Mouse (Mus musculus) kidney, embryonic 14.5 days (tissue): Measurements from ENCODE around the gene Efna4. TPM values are rescaled to one million over a fixed set of nuclear protein-coding genes. Genes with fewer than 3 reads are reported as not detected.

Experiments
- ATAC-seq: fragments of 200-750 bp; cut with Nextera tagmentation; 2 replicates; pipeline ENCODE4 v1.8.0; 2017; ENCODE audit warnings: moderate number of reproducible peaks, mild to moderate bottlenecking, moderate TSS enrichment, moderate library complexity; ENCODE audit not compliant: low FRiP score, low TSS enrichment
- H3K27ac ChIP-seq: fragments of 300-500 bp; sonication (generic); 2 replicates; pipeline ENCODE4 v1.5.1; 2014; ENCODE audit warnings: low read depth, mild to moderate bottlenecking, low read length, moderate library complexity, mixed read lengths
- H3K27me3 ChIP-seq: fragments of 300-500 bp; sonication (generic); 2 replicates; pipeline ENCODE4 v1.6.1; 2014; ENCODE audit warnings: mild to moderate bottlenecking, low read length; ENCODE audit not compliant: control insufficient read depth, insufficient read depth
- H3K36me3 ChIP-seq: fragments of 300-500 bp; sonication (generic); 2 replicates; pipeline ENCODE4 v1.6.1; 2014; ENCODE audit warnings: low read length, mixed read lengths; ENCODE audit not compliant: control insufficient read depth, insufficient read depth
- H3K4me1 ChIP-seq: fragments of 300-500 bp; sonication (generic); 2 replicates; pipeline ENCODE4 v1.6.1; 2014; ENCODE audit warnings: low read length, mixed read lengths; ENCODE audit not compliant: control insufficient read depth, insufficient read depth
- H3K4me2 ChIP-seq: fragments of 300-500 bp; sonication (generic); replicated peaks from 2 replicates; pipeline ENCODE4 v1.6.1; 2014; ENCODE audit warnings: low read depth, mild to moderate bottlenecking, low read length
- H3K4me3 ChIP-seq: fragments of 300-500 bp; sonication (generic); 2 replicates; pipeline ENCODE4 v1.5.1; 2014; ENCODE audit warnings: mild to moderate bottlenecking, low read length
- H3K9ac ChIP-seq: fragments of 300-500 bp; sonication (generic); 2 replicates; pipeline ENCODE4 v1.6.1; 2014; ENCODE audit warnings: low read depth, mild to moderate bottlenecking, low read length, moderate library complexity
- H3K9me3 ChIP-seq: fragments of 300-500 bp; sonication (generic); 2 replicates; pipeline ENCODE4 v1.6.1; 2016; ENCODE audit warnings: low read length; ENCODE audit not compliant: control insufficient read depth
- WGBS: fragments of 180-500 bp; shearing (Covaris S2); extraction: QIAGEN DNeasy Blood & Tissue Kit; methylation state at CpG from one replicate; pipeline ENCODE4 v1.1.7; 2014; 5-methylcytosine and 5-hydroxymethylcytosine counted together
- polyA plus RNA-seq: library from polyadenylated mRNA; unstranded; fragments of >200 nt; fragmentation: Nextera tagmentation; extraction: Ambion mirVana; gene quantifications from 2 replicates; pipeline ENCODE4 v1.2.1, GENCODE M21; 2014

The Efna4 gene
- polyA plus RNA-seq, 1 experiment from 2014 or later = 30.1 TPM

DNA sequence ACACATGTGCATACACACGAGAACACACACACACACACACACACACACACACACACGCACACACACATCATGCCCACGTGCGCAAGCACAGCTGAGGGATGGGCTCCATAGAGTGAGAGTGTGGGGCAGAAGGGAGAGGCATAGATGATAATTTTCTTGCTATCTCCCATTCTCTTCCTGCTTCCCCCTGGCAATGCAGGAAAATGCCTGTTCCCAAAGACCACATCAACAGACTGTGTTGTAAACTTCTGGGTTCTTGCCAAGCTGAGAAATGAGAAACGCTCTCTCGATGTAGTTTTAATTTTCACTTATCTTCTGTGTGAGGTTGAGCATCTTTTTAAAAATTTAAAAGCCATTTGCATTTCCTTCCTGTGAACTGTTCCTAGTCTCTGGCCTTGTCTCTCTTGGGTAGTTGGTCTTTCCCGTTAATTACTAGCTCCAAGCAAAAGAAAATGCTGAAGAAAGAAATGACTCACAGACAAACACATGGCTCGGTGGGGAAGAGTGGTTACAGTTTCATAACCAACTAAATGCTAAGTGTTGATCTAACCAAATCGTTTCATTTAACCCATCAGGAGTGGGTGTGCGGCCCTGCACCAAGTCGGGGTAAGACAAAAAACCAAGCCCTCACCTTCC lies 40.9 kb downstream of the Efna4 start:
- no peaks in the 10 kb centered on the region for H3K27me3 ChIP-seq
- H3K9me3 ChIP-seq = no peaks in the 10 kb centered on the region
- 88% methylated on average over 11 of the region's 11 CpGs for WGBS

DNA sequence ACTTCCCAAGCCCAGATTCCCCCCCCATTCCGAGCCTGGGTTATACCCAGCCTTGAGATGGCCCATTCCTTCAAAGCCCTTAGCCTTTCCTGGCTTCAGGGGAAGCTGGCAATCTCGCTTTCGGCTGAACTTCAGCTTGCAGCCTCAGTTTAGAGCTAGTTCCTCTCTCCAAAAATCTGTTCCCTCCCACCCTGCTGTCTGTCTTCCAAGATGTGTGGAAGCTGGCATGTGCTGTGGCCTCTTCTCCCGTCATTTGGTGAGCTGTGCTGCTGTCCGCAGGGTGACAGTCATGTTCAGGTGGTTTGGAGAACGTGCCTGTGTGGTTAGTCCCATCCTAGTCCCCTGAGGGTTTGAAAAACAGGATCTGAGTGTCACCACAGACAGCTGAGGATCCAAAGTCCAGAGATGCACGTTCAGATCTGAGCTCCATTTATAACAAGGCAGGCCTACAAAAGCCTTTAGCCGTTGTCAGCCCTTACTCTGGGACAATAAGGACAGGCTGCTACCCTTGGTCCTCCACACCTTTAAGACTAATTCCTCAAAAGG lies 42.1 kb downstream of the Efna4 start:
- no peak for ATAC-seq
- 78% methylated on average over 8 of the region's 8 CpGs for WGBS
- Histone ChIP-seq H3K36me3 (no peaks in the 10 kb centered on the region), H3K27me3 (no peaks in the 10 kb centered on the region), H3K4me3 (no peak overlapping the region), H3K27ac (no peak overlapping the region), H3K4me2 (no peak overlapping the region), H3K4me1 (0 out of 2 replicates have a peak, but pooled peaks cover 3% of the 10 kb centered on the region), H3K9me3 (no peaks in the 10 kb centered on the region), H3K9ac (no peak overlapping the region)

More for the DNA sequence above, 40.9 kb downstream of the Efna4 start:
- Histone ChIP-seq H3K36me3 (no peaks in the 10 kb centered on the region), H3K9ac (no peak overlapping the region), H3K27ac (no peak overlapping the region), H3K4me3 (no peak overlapping the region), H3K4me2 (no peak overlapping the region), H3K4me1 (no peaks in the 10 kb centered on the region)
- ATAC-seq = no peak

DNA sequence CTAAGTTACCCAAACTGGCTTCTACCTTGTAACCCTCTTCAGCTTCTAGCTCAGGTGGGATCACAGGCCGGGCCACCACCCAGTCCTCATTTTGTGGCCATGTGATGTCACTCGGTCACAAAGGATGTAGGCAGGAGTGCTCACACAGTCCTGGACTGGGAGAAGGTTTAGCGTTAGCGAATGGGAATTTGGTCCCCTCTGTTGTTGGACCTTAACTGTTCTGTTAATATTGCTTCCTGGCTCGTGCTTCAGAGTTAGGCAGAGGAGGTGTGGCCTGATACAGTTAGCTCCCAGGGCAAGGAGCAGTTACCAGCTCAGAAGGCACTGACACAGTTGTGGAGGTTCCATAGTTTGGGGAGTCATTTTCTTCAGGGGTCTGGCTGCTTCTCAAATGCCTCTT lies 43.6 kb downstream of the Efna4 start:
- H3K4me2 ChIP-seq = no peak overlapping the region
- H3K4me3 ChIP-seq = no peak overlapping the region
- H3K27ac ChIP-seq = no peak overlapping the region
- no peaks in the 10 kb centered on the region for H3K27me3 ChIP-seq
- no peak for ATAC-seq
- H3K36me3 ChIP-seq = no peaks in the 10 kb centered on the region
- H3K4me1 ChIP-seq = 0 out of 2 replicates have a peak, but pooled peaks cover 3% of the 10 kb centered on the region
- H3K9me3 ChIP-seq = no peaks in the 10 kb centered on the region
- 78% methylated on average over 5 of the region's 5 CpGs for WGBS
- no peak overlapping the region for H3K9ac ChIP-seq

DNA sequence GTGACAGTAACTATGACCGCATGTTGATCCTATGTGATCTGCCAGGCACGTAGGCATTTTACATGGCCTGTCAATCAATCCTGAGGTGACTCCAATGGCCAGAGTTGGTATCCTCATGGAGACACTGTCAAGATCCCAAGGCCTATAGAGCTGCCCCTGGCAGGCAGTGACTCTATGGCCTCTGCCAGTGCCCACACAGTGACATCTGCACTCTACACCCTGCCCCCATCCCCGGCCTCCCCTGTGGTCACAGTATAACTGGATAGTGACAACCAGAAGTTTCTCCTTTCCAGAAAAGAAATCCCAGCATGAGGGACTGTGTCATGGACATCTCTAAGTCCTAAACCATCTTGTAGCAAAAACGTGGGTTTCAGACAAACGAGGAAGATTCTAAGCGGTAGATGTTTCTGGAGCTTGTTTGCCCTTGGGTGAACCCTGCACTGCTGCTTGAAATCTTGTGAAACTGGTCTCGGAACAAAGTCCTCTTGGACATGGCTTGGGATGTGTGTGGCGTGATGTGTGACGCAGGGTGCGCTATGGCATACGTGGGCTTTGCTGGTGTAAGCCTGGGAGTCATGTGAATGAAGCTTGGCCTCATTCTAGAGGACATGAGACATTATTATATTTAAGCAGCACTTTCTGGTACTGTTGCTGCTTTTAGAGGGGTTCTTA lies 44.4 kb downstream of the Efna4 start:
- H3K36me3 ChIP-seq = no peaks in the 10 kb centered on the region
- 90% methylated on average over 11 of the region's 11 CpGs for WGBS
- no peak overlapping the region for H3K4me2 ChIP-seq
- H3K9ac ChIP-seq = no peak overlapping the region
- H3K27me3 ChIP-seq = no peaks in the 10 kb centered on the region
- H3K9me3 ChIP-seq = no peaks in the 10 kb centered on the region
- no peak overlapping the region for H3K4me3 ChIP-seq
- no peak for ATAC-seq
- H3K4me1 ChIP-seq = 0 out of 2 replicates have a peak, but pooled peaks cover 3% of the 10 kb centered on the region
- no peak overlapping the region for H3K27ac ChIP-seq

DNA sequence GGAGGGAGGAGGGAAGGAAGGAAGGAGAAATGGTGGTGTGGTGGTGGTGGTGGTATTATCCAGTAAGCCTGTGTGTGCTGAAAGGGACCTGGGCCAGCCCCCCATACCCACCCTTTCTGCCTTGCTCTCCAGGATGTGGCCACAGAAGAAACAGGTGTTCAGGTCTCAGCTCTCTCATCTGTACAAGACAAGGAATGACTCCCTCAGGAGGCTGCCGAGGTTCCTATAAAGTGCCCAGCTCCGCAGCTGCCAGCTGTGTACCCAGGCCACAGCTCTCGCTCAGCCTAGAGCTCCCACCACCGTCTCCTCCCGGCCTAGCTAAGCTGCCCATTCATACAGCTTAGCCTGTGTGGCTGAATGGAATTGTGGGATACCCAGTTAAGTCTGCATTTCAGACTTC lies 45.5 kb downstream of the Efna4 start:
- H3K27ac ChIP-seq = no peak overlapping the region
- no peak overlapping the region for H3K4me3 ChIP-seq
- H3K27me3 ChIP-seq = no peaks in the 10 kb centered on the region
- no peak for ATAC-seq
- H3K9ac ChIP-seq = no peak overlapping the region
- no peaks in the 10 kb centered on the region for H3K9me3 ChIP-seq
- no peak overlapping the region for H3K4me2 ChIP-seq
- no peaks in the 10 kb centered on the region for H3K36me3 ChIP-seq
- H3K4me1 ChIP-seq = 0 out of 2 replicates have a peak, but pooled peaks cover 3% of the 10 kb centered on the region
- 67% methylated on average over 5 of the region's 5 CpGs for WGBS

DNA sequence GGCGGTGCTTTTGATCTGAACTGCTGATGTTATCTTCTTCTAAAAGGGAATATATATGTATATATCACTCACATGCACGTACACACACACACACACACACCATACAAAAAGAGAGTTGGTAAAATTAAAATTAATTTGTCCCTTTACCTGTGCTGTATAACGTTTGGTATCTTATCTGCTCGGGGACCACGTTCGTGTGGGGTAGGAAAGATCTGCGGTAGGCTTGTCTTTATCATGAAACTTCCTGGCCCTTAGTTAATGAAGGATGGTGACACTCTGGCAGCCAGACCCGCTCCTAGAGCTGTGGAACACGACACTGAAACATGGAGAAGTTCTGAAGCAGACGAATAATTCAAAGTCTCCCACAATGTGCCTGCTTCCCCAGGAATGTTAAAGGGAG lies 46.0 kb downstream of the Efna4 start:
- H3K4me3 ChIP-seq = no peak overlapping the region
- no peak for ATAC-seq
- H3K36me3 ChIP-seq = no peaks in the 10 kb centered on the region
- H3K9me3 ChIP-seq = no peaks in the 10 kb centered on the region
- 47% methylated on average over 10 of the region's 10 CpGs for WGBS
- H3K4me2 ChIP-seq = no peak overlapping the region
- no peak overlapping the region for H3K27ac ChIP-seq
- no peak overlapping the region for H3K9ac ChIP-seq
- 0 out of 2 replicates have a peak, but pooled peaks cover 3% of the 10 kb centered on the region for H3K4me1 ChIP-seq
- H3K27me3 ChIP-seq = no peaks in the 10 kb centered on the region

DNA sequence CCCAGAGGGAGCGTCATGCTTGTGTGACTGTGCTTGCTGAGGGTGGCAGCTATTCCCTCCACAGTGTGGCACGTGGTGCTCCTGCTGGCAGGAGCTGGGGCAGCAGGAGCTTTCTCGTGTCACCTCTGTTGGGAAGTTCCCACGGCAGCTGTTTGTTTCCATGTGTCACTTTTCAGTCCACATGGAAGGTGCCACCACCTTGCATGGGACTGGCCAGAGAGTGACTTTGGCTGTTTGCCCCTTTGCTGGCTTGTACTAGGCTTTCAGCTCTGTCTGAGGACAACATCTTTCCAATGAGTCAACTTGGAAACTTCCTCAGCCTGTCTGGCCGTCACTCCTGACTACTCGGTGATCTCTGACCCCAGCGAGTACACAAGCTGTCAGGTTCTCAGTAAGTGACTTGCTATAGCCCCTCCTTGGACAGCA lies 49.3 kb downstream of the Efna4 start:
- no peaks in the 10 kb centered on the region for H3K36me3 ChIP-seq
- no peak overlapping the region for H3K9ac ChIP-seq
- H3K27me3 ChIP-seq = no peaks in the 10 kb centered on the region
- H3K4me2 ChIP-seq = no peak overlapping the region
- peaks cover 7% of the 10 kb centered on the region; the same call in 1 of the 2 replicates for H3K4me1 ChIP-seq
- no peak overlapping the region for H3K27ac ChIP-seq
- no peak; the same call in 1 of the 2 replicates for ATAC-seq
- H3K4me3 ChIP-seq = no peak overlapping the region
- H3K9me3 ChIP-seq = no peaks in the 10 kb centered on the region
- 38% methylated on average over 7 of the region's 7 CpGs for WGBS

DNA sequence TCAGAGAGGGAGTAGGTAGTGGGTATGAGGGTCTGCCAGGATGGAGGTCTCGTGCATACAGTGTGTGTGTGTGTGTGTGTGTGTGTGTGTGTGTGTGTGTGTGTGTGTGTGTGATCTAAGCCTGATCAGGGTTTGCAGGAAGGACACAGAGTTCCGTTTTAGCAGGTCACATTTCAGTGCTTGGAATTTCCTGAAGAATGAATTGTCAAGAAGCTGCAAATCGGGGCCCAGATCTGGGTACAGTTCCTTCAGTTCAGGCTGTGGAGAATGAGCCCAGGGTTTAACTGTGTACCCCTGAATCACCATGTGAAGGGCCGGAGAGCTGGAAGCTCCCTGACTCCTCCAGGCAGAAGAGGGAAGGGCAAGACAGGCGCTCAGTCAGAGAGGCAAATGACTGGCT lies 50.5 kb downstream of the Efna4 start:
- Histone ChIP-seq H3K27me3 (no peaks in the 10 kb centered on the region), H3K27ac (no peak overlapping the region), H3K4me1 (peaks cover 8% of the 10 kb centered on the region; the same call in 1 of the 2 replicates), H3K9me3 (no peaks in the 10 kb centered on the region), H3K36me3 (no peaks in the 10 kb centered on the region), H3K9ac (no peak overlapping the region), H3K4me2 (no peak overlapping the region), H3K4me3 (no peak overlapping the region)
- ATAC-seq = no peak
- 37% methylated on average over 5 of the region's 5 CpGs for WGBS

DNA sequence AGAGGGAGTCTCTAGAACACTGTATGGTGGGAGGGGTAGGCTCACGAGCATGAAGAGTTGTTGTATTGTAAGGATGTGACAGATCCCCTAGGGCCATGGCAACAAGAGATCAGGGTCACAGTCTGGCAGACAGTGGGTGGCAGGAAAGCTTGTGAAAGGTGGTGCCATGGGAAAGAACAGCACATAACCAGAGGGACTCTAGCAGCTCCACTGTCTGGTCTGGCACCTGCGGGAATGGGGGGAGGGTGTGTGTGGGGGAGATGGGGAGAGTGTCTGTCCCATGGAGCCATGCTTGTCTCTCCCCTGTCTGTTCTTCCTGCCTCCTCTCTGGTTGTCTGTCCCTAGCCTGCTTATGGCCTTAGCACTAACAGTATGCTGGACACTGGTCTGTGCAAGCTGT lies 52.3 kb downstream of the Efna4 start:
- Histone ChIP-seq H3K4me3 (no peak overlapping the region), H3K9me3 (no peaks in the 10 kb centered on the region), H3K4me1 (peaks cover 19% of the 10 kb centered on the region), H3K36me3 (no peaks in the 10 kb centered on the region), H3K4me2 (no peak overlapping the region), H3K27me3 (peaks cover 2% of the 10 kb centered on the region), H3K9ac (no peak overlapping the region), H3K27ac (no peak overlapping the region)
- no peak for ATAC-seq
- WGBS = 53% methylated on average over 2 of the region's 2 CpGs
